Mouse (Mus musculus): ENCODE data around the gene Krtap5-2. TPM values are rescaled to one million over a fixed set of nuclear protein-coding genes. Genes with fewer than 3 reads are reported as not detected.
"Not testable (repeated sequence)": the region's sequence is repeated elsewhere in the genome, so short reads cannot be mapped to it uniquely, and the experiment has no call there.

Gene Krtap5-2
- polyA plus RNA-seq, 1 experiment from 2014 or later, result not detected

DNA sequence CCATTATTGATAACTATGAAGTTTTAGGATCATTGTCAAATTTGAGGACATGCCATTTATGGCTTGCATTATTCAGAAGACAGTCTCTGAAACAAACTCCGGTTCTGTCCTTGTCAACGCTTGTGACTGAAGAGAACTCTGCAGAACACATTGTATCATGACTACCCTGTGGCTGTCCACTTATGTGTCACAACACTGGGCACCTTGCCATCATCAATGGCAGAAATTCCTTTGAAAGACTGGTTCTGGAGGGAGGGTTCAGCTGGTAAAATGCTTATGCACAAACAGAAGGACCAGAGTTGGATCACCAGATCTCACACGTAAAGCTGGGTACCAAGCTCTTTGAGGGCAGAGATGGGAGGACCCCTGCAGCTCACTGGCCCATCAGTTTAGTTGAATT, 16.4 kb downstream of the Krtap5-2 start:
- H3K27me3 ChIP-seq (ENCODE audit: insufficient read depth, poor library complexity, severe bottlenecking), result no peaks in the 10 kb centered on the region
- no peaks in the 10 kb centered on the region for H3K36me3 ChIP-seq
- no peak for DNase-seq (ENCODE audit: low spot score)
- H3K27ac ChIP-seq, result no peak overlapping the region
- no peak overlapping the region for H3K4me3 ChIP-seq
- H3K9me3 ChIP-seq, result no peaks in the 10 kb centered on the region
- no peaks in the 10 kb centered on the region for H3K4me1 ChIP-seq (replicated peaks)
- WGBS, result 90% methylated on average over 3 of the region's 3 CpGs

GRCm38 (mm10) chr7:142157013-142157412, 18.8 kb downstream of the Krtap5-2 start, which contains the start of gene Gm29735:
Gm29735 (minus strand) TSS chr7:142157113.
- H3K27ac ChIP-seq; H3K9me3 ChIP-seq; H3K36me3 ChIP-seq; H3K4me1 ChIP-seq (replicated peaks); H3K4me3 ChIP-seq; DNase-seq (ENCODE audit: low spot score); H3K27me3 ChIP-seq (ENCODE audit: insufficient read depth, poor library complexity, severe bottlenecking): not testable (repeated sequence)
- 49% methylated on average over 2 of the region's 2 CpGs for WGBS

DNA sequence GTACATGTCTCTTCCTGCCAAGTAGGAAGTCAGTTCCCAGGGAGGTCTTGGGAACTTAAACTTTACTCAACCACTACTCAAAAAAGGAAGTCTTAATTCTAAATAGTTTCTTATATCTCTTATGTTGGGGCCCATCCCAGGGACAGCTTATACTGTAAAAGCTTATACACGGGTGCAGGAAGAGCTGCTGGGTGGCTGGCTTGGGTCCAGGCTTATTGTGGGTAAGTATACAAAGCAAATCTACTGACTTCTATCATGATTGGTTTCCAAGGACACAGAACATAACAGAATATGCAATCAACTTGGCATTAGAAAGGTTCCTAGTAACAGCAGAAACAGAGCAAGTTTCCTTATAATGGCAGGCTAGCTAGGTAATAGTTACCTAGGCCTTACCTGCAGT, 20.5 kb downstream of the Krtap5-2 start:
- Histone ChIP-seq H3K27ac (no peak overlapping the region), H3K27me3 (ENCODE audit: insufficient read depth, poor library complexity, severe bottlenecking) (no peaks in the 10 kb centered on the region), H3K4me3 (no peak overlapping the region), H3K36me3 (no peaks in the 10 kb centered on the region), H3K9me3 (no peaks in the 10 kb centered on the region), H3K4me1 (replicated peaks) (no peaks in the 10 kb centered on the region)
- 85% methylated on average over 1 of the region's 1 CpGs for WGBS
- DNase-seq (ENCODE audit: low spot score), result no peak

DNA sequence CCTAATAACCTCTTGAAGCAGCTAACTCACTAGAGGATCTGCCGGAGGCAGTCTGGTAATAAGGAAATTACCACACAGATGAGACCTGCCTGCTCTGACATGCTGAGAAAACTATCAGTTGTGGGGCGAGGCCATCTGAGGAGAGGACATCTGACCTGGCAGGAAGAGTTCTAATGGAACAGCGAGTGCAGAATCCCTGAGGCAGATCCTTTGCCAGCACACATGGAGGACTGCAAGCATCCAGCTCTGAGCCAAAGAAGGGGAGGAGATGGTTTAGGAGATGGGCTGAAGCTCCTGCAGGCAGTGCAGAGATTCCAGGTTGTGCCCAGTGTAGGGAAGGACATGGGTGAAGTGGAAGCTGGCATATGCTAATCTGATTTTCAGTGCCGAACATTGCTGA, 23.6 kb downstream of the Krtap5-2 start:
- Histone ChIP-seq H3K27me3 (ENCODE audit: insufficient read depth, poor library complexity, severe bottlenecking) (no peaks in the 10 kb centered on the region), H3K4me1 (replicated peaks) (no peaks in the 10 kb centered on the region), H3K27ac (no peak overlapping the region), H3K9me3 (no peaks in the 10 kb centered on the region), H3K36me3 (no peaks in the 10 kb centered on the region), H3K4me3 (no peak overlapping the region)
- 87% methylated on average over 4 of the region's 4 CpGs for WGBS
- no peak for DNase-seq (ENCODE audit: low spot score)

DNA sequence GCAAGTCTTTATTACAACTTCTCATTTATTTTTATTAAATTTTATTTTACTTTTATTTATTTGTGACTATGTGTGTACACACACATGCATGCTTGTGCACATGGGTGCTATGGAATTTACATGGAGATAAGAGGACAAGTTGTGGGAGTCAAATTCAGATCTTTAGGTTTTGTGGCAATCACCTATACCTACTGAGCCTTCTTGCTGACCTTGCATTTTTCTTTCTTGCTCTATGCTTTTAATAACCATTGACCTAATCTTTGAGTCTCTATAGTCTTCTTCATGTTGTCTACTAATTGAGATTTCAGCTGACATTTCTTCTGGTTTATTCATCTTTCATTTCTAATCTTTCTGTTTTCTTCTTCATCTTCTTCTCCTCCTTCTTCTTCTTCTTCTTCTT, 27.2 kb downstream of the Krtap5-2 start:
- Histone ChIP-seq H3K4me3 (no peak overlapping the region), H3K9me3 (no peaks in the 10 kb centered on the region), H3K36me3 (no peaks in the 10 kb centered on the region), H3K4me1 (replicated peaks) (no peaks in the 10 kb centered on the region), H3K27ac (no peak overlapping the region), H3K27me3 (ENCODE audit: insufficient read depth, poor library complexity, severe bottlenecking) (no peaks in the 10 kb centered on the region; the same call in 1 of the 2 replicates)
- no peak for DNase-seq (ENCODE audit: low spot score)

- H3K4me1 ChIP-seq (replicated peaks), result no peaks in the 10 kb centered on the region
- H3K36me3 ChIP-seq, result no peaks in the 10 kb centered on the region
- no peak overlapping the region for H3K27ac ChIP-seq
- 6% methylated on average over 1 of the region's 1 CpGs for WGBS
- no peaks in the 10 kb centered on the region for H3K9me3 ChIP-seq
- H3K4me3 ChIP-seq, result no peak overlapping the region
- DNase-seq (ENCODE audit: low spot score), result peak; percentile 40
- no peaks in the 10 kb centered on the region; the same call in 1 of the 2 replicates for H3K27me3 ChIP-seq (ENCODE audit: insufficient read depth, poor library complexity, severe bottlenecking)
Observed at GRCm38 (mm10) chr7:142146033-142146432, 29.8 kb downstream of the Krtap5-2 start.

GRCm38 (mm10) chr7:142145413-142145940, 30.3 kb downstream of the Krtap5-2 start:
- no peak overlapping the region for H3K4me3 ChIP-seq
- no peak overlapping the region for H3K27ac ChIP-seq
- H3K9me3 ChIP-seq, result no peaks in the 10 kb centered on the region
- no peak for DNase-seq (ENCODE audit: low spot score)
- no peaks in the 10 kb centered on the region; the same call in 1 of the 2 replicates for H3K27me3 ChIP-seq (ENCODE audit: insufficient read depth, poor library complexity, severe bottlenecking)
- 57% methylated on average over 4 of the region's 4 CpGs for WGBS
- H3K36me3 ChIP-seq, result no peaks in the 10 kb centered on the region
- no peaks in the 10 kb centered on the region for H3K4me1 ChIP-seq (replicated peaks)

- H3K36me3 ChIP-seq, result no peaks in the 10 kb centered on the region
- DNase-seq (ENCODE audit: low spot score), result no peak
- WGBS, result 78% methylated on average over 1 of the region's 1 CpGs
- H3K27ac ChIP-seq, result no peak within 1 kb of the TSS
- no peaks in the 10 kb centered on the region; the same call in 1 of the 2 replicates for H3K27me3 ChIP-seq (ENCODE audit: insufficient read depth, poor library complexity, severe bottlenecking)
- no peaks in the 10 kb centered on the region for H3K9me3 ChIP-seq
- H3K4me3 ChIP-seq, result no peak within 1 kb of the TSS
- H3K4me1 ChIP-seq (replicated peaks), result no peaks in the 10 kb centered on the region
Observed at GRCm38 (mm10) chr7:142144507-142144906, 31.3 kb downstream of the Krtap5-2 start, which contains the start of gene Gm45337. Gm45337 (minus strand) TSS chr7:142144607.

DNA sequence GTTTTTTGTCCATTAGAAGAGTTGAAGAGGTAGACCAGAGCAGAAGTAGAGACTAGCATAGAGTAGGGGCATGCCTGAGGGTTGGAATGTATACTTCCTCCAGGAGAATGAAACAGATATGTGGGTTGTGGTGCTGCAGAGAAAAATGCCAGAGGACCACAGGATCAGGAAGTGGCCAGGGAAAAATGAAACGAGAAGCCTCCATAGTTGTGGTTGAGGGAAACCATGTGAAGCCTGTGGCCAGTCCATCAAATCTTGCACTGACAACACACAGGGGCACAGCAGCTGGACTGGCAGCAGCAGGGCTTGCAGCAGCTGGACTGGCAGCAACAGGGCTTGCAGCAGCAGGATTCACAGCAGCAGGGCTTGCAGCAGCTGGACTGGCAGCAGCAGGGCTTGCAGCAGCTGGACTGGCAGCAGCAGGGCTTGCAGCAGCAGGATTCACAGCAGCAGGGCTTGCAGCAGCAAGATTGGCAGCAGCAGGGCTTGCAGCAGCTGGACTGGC, 32.2 kb downstream of the Krtap5-2 start:
- not testable (repeated sequence) for H3K4me1 ChIP-seq (replicated peaks); H3K4me3 ChIP-seq; DNase-seq (ENCODE audit: low spot score); H3K9me3 ChIP-seq; H3K36me3 ChIP-seq; H3K27ac ChIP-seq; H3K27me3 ChIP-seq (ENCODE audit: insufficient read depth, poor library complexity, severe bottlenecking)
- WGBS, result 47% methylated on average over 1 of the region's 1 CpGs

DNA sequence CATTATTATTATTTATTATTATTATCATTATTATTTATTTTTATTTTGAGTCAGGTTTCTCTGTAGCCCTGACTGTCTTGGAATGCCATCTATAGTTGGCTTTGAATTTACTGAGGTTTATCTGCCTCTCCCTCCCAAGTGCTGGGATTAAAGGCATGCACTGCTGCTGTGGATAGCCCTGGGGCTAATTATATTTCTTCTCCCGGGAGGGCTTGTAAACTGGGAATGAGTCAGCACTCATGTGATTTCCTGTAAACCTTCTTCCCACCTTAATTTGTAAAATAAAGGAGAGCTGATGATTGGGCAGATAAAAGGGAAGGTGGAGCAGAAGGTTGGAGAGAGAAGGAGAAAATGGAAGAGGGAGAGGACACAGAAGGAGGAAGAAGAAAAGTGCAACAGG, 35.1 kb downstream of the Krtap5-2 start:
- H3K36me3 ChIP-seq, result no peaks in the 10 kb centered on the region
- no peak overlapping the region for H3K27ac ChIP-seq
- H3K4me3 ChIP-seq, result no peak overlapping the region
- 61% methylated on average over 1 of the region's 1 CpGs for WGBS
- H3K9me3 ChIP-seq, result no peaks in the 10 kb centered on the region
- no peak for DNase-seq (ENCODE audit: low spot score)
- no peaks in the 10 kb centered on the region for H3K4me1 ChIP-seq (replicated peaks)
- no peaks in the 10 kb centered on the region; the same call in 1 of the 2 replicates for H3K27me3 ChIP-seq (ENCODE audit: insufficient read depth, poor library complexity, severe bottlenecking)

DNA sequence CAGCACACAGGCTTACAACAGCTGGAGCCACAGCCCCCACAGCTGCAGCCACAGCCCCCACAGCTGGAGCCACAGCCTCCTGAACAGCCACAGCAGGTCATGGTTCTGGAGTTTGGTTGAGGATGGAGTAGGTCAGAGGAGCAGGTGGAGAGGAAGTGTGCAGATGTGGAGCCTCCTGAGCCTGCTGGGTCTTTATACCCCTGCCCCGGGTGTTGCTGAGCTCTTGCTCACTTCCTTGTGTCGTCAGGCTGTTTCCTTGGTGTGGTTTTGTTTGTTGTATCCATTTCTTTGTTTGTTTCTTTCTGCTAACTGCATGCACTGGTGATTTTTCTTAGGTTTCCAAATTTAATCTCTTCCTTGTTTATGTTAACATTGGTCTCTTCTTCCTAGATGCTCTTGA, 39.9 kb downstream of the Krtap5-2 start, which contains the start of gene Gm39115:
Gene Gm39115 (minus strand): TSS at position 101 of the 400 bp plus-strand sequence.
- H3K9me3 ChIP-seq; H3K27ac ChIP-seq; DNase-seq (ENCODE audit: low spot score); H3K36me3 ChIP-seq; H3K4me3 ChIP-seq; H3K27me3 ChIP-seq (ENCODE audit: insufficient read depth, poor library complexity, severe bottlenecking); H3K4me1 ChIP-seq (replicated peaks): not testable (repeated sequence)
- 49% methylated on average over 2 of the region's 2 CpGs for WGBS

GRCm38 (mm10) chr7:142134206-142134995, 41.4 kb downstream of the Krtap5-2 start:
- DNase-seq (ENCODE audit: low spot score), result no peak
- no peaks in the 10 kb centered on the region for H3K36me3 ChIP-seq
- no peak overlapping the region for H3K27ac ChIP-seq
- no peaks in the 10 kb centered on the region for H3K9me3 ChIP-seq
- no peaks in the 10 kb centered on the region for H3K27me3 ChIP-seq (ENCODE audit: insufficient read depth, poor library complexity, severe bottlenecking)
- 61% methylated on average over 4 of the region's 4 CpGs for WGBS
- no peaks in the 10 kb centered on the region for H3K4me1 ChIP-seq (replicated peaks)
- H3K4me3 ChIP-seq, result no peak overlapping the region

- no peaks in the 10 kb centered on the region for H3K9me3 ChIP-seq
- no peaks in the 10 kb centered on the region for H3K27me3 ChIP-seq (ENCODE audit: insufficient read depth, poor library complexity, severe bottlenecking)
- 62% methylated on average over 4 of the region's 4 CpGs for WGBS
- no peaks in the 10 kb centered on the region for H3K4me1 ChIP-seq (replicated peaks)
- no peak for DNase-seq (ENCODE audit: low spot score)
- no peak overlapping the region for H3K4me3 ChIP-seq
- no peaks in the 10 kb centered on the region for H3K36me3 ChIP-seq
- no peak overlapping the region for H3K27ac ChIP-seq
Observed at GRCm38 (mm10) chr7:142128843-142129242, 47.0 kb downstream of the Krtap5-2 start.

All from hindbrain, embryonic 10.5 days (tissue).